Mouse (Mus musculus): Measurements from ENCODE around the gene Gm20425. TPM values are rescaled to one million over a fixed set of nuclear protein-coding genes. Genes with fewer than 3 reads are reported as not detected.

The Gm20425 gene
- polyA plus RNA-seq, 1 experiment, result 1.3 TPM

DNA sequence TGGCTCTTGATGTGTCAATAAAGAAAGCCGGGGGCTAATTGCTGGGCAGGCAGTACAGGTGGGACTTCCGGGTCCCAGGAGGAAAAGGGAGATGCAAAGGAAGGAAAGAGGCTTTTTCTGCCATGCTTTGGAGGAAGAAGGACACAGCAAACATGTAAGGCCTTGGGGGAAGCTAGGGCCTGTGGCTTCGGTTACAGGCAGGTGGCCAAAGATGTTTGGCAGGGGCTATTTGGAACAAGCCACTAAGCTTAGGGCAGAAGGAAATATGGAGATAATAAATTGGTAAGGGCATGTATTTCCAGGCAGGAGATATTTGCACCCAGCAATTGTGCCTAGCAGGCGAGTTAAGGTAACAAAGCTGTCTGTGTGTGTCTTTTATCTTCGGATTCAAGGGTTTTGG lies 22.8 kb upstream of the Gm20425 start:
- no peak overlapping the region for H3K27ac ChIP-seq (ENCODE audit: insufficient read depth, low read length)
- H3K36me3 ChIP-seq (ENCODE audit: control insufficient read depth, insufficient read depth, low read length, poor library complexity, severe bottlenecking), result no peaks in the 10 kb centered on the region
- no peaks in the 10 kb centered on the region for H3K4me1 ChIP-seq (ENCODE audit: control insufficient read depth, insufficient read depth, low read length)
- no peaks in the 10 kb centered on the region for H3K9me3 ChIP-seq (replicated peaks; ENCODE audit: control insufficient read depth, insufficient read depth, low read length, poor library complexity, severe bottlenecking)
- no peak overlapping the region for H3K4me3 ChIP-seq (ENCODE audit: low read depth, low read length)
- no peak for TF ChIP-seq POLR2A (IDR thresholded peaks at IDR 0.05; ENCODE audit: insufficient read depth, low read length)
- TF ChIP-seq CTCF (IDR thresholded peaks at IDR 0.05; ENCODE audit: low read depth, low read length), result no peak
- TF ChIP-seq EP300 (IDR thresholded peaks at IDR 0.05; ENCODE audit: insufficient read depth, low read depth, low read length), result no peak
- no peak overlapping the region for H3K9ac ChIP-seq (ENCODE audit: low read depth, poor library complexity, severe bottlenecking)
- H3K27me3 ChIP-seq (ENCODE audit: control insufficient read depth, insufficient read depth, low read length, poor library complexity, severe bottlenecking), result no peaks in the 10 kb centered on the region

DNA sequence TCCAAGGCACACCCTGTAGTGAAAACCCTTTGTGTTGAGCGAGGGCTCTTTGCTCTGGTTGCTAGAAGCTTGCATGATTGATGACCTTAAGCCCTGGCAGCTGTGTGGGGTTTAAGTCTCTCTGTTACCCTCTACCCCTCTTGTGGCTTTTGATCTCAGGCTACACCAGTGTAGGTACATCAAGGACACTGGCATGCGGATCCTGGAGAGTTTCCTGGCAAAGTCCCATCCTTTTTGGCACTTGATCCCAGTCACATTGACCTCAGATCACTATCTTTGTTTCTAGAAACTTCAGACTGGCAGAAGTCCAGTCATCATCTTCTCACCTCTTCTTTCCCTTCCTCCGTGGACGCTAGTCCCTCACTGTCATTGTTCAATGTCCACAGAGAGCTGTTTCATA lies 18.5 kb upstream of the Gm20425 start:
- no peaks in the 10 kb centered on the region for H3K9me3 ChIP-seq (replicated peaks; ENCODE audit: control insufficient read depth, insufficient read depth, low read length, poor library complexity, severe bottlenecking)
- no peak overlapping the region for H3K27ac ChIP-seq (ENCODE audit: insufficient read depth, low read length)
- no peaks in the 10 kb centered on the region for H3K36me3 ChIP-seq (ENCODE audit: control insufficient read depth, insufficient read depth, low read length, poor library complexity, severe bottlenecking)
- no peak overlapping the region for H3K4me3 ChIP-seq (ENCODE audit: low read depth, low read length)
- H3K9ac ChIP-seq (ENCODE audit: low read depth, poor library complexity, severe bottlenecking), result no peak overlapping the region
- no peaks in the 10 kb centered on the region for H3K4me1 ChIP-seq (ENCODE audit: control insufficient read depth, insufficient read depth, low read length)
- no peak for TF ChIP-seq EP300 (IDR thresholded peaks at IDR 0.05; ENCODE audit: insufficient read depth, low read depth, low read length)
- no peak for TF ChIP-seq POLR2A (IDR thresholded peaks at IDR 0.05; ENCODE audit: insufficient read depth, low read length)
- TF ChIP-seq CTCF (IDR thresholded peaks at IDR 0.05; ENCODE audit: low read depth, low read length), result no peak
- H3K27me3 ChIP-seq (ENCODE audit: control insufficient read depth, insufficient read depth, low read length, poor library complexity, severe bottlenecking), result no peaks in the 10 kb centered on the region

GRCm38 (mm10) chr9:103246526-103247168 lies 16.5 kb upstream of the Gm20425 start:
- no peak for TF ChIP-seq POLR2A (IDR thresholded peaks at IDR 0.05; ENCODE audit: insufficient read depth, low read length)
- peak; percentile 8 for TF ChIP-seq CTCF (IDR thresholded peaks at IDR 0.05; ENCODE audit: low read depth, low read length)
- H3K4me3 ChIP-seq (ENCODE audit: low read depth, low read length), result no peak overlapping the region
- H3K9ac ChIP-seq (ENCODE audit: low read depth, poor library complexity, severe bottlenecking), result no peak overlapping the region
- H3K36me3 ChIP-seq (ENCODE audit: control insufficient read depth, insufficient read depth, low read length, poor library complexity, severe bottlenecking), result no peaks in the 10 kb centered on the region
- H3K27ac ChIP-seq (ENCODE audit: insufficient read depth, low read length), result no peak overlapping the region
- no peaks in the 10 kb centered on the region for H3K27me3 ChIP-seq (ENCODE audit: control insufficient read depth, insufficient read depth, low read length, poor library complexity, severe bottlenecking)
- H3K9me3 ChIP-seq (replicated peaks; ENCODE audit: control insufficient read depth, insufficient read depth, low read length, poor library complexity, severe bottlenecking), result no peaks in the 10 kb centered on the region
- no peaks in the 10 kb centered on the region for H3K4me1 ChIP-seq (ENCODE audit: control insufficient read depth, insufficient read depth, low read length)

DNA sequence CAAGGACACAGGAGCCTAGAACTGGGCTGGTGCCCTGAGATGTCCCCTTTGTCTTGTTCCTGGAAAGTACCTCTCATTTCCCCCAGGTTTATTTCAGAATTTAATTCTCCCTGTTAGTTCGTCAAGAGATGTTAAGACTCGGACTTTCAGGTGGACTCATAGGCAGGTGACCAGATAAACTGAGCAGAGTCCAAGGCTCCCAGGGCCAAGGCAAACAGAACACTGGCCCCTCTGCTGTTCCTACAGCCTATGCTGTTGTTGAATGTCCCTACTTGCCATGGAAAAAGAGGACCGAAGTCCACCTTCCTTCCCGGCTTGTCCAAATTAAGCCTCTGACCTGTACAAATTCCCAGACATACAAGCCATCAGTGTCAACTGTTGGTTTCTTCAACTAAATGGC lies 13.5 kb upstream of the Gm20425 start:
- no peaks in the 10 kb centered on the region for H3K36me3 ChIP-seq (ENCODE audit: control insufficient read depth, insufficient read depth, low read length, poor library complexity, severe bottlenecking)
- H3K9ac ChIP-seq (ENCODE audit: low read depth, poor library complexity, severe bottlenecking), result no peak overlapping the region
- no peak overlapping the region for H3K27ac ChIP-seq (ENCODE audit: insufficient read depth, low read length)
- no peaks in the 10 kb centered on the region for H3K27me3 ChIP-seq (ENCODE audit: control insufficient read depth, insufficient read depth, low read length, poor library complexity, severe bottlenecking)
- H3K9me3 ChIP-seq (replicated peaks; ENCODE audit: control insufficient read depth, insufficient read depth, low read length, poor library complexity, severe bottlenecking), result no peaks in the 10 kb centered on the region
- H3K4me3 ChIP-seq (ENCODE audit: low read depth, low read length), result no peak overlapping the region
- TF ChIP-seq CTCF (IDR thresholded peaks at IDR 0.05; ENCODE audit: low read depth, low read length) (no peak), EP300 (IDR thresholded peaks at IDR 0.05; ENCODE audit: insufficient read depth, low read depth, low read length) (no peak), POLR2A (IDR thresholded peaks at IDR 0.05; ENCODE audit: insufficient read depth, low read length) (no peak)
- H3K4me1 ChIP-seq (ENCODE audit: control insufficient read depth, insufficient read depth, low read length), result no peaks in the 10 kb centered on the region

DNA sequence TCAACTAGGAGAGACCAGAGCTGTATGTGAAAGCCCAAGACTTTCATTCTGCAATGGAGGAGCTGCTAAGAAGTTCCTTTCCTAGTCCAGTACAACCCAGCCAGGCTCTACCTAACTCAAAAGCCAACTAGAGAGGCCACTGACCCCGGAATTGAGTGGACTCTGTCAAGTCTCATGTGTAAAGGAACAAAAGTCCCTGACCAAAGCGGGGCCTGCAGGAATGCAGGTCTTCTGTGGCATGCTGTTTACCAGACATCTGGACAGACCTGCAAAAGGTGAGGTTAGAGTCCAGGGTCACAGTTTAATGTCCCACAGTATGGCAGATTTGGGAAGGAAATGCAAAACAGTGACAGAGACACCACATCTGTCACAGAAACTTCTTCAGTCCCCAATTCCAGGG lies 11.1 kb upstream of the Gm20425 start:
- Histone ChIP-seq H3K4me3 (ENCODE audit: low read depth, low read length) (no peak overlapping the region), H3K4me1 (ENCODE audit: control insufficient read depth, insufficient read depth, low read length) (no peaks in the 10 kb centered on the region), H3K9ac (ENCODE audit: low read depth, poor library complexity, severe bottlenecking) (no peak overlapping the region), H3K9me3 (replicated peaks; ENCODE audit: control insufficient read depth, insufficient read depth, low read length, poor library complexity, severe bottlenecking) (no peaks in the 10 kb centered on the region; the same call in 1 of the 2 replicates), H3K36me3 (ENCODE audit: control insufficient read depth, insufficient read depth, low read length, poor library complexity, severe bottlenecking) (no peaks in the 10 kb centered on the region), H3K27me3 (ENCODE audit: control insufficient read depth, insufficient read depth, low read length, poor library complexity, severe bottlenecking) (no peaks in the 10 kb centered on the region), H3K27ac (ENCODE audit: insufficient read depth, low read length) (no peak overlapping the region)
- TF ChIP-seq POLR2A (IDR thresholded peaks at IDR 0.05; ENCODE audit: insufficient read depth, low read length), result no peak
- no peak for TF ChIP-seq EP300 (IDR thresholded peaks at IDR 0.05; ENCODE audit: insufficient read depth, low read depth, low read length)
- TF ChIP-seq CTCF (IDR thresholded peaks at IDR 0.05; ENCODE audit: low read depth, low read length), result no peak

- no peaks in the 10 kb centered on the region for H3K27me3 ChIP-seq (ENCODE audit: control insufficient read depth, insufficient read depth, low read length, poor library complexity, severe bottlenecking)
- H3K36me3 ChIP-seq (ENCODE audit: control insufficient read depth, insufficient read depth, low read length, poor library complexity, severe bottlenecking), result no peaks in the 10 kb centered on the region
- no peak overlapping the region for H3K4me3 ChIP-seq (ENCODE audit: low read depth, low read length)
- H3K9me3 ChIP-seq (replicated peaks; ENCODE audit: control insufficient read depth, insufficient read depth, low read length, poor library complexity, severe bottlenecking), result no peaks in the 10 kb centered on the region; the same call in 1 of the 2 replicates
- no peak for TF ChIP-seq POLR2A (IDR thresholded peaks at IDR 0.05; ENCODE audit: insufficient read depth, low read length)
- H3K4me1 ChIP-seq (ENCODE audit: control insufficient read depth, insufficient read depth, low read length), result no peaks in the 10 kb centered on the region
- H3K9ac ChIP-seq (ENCODE audit: low read depth, poor library complexity, severe bottlenecking), result no peak overlapping the region
- no peak overlapping the region for H3K27ac ChIP-seq (ENCODE audit: insufficient read depth, low read length)
Observed at GRCm38 (mm10) chr9:103239471-103239870, 9.4 kb upstream of the Gm20425 start.

Data from ES-Bruce4 (cell line).